Mouse (Mus musculus): ENCODE measurements around the gene Rbm20. TPM values are rescaled to one million over a fixed set of nuclear protein-coding genes. Genes with fewer than 3 reads are reported as not detected.
A peak's percentile ranks its signal among the peaks of the same experiment; 100 is the strongest.

The Rbm20 gene
- polyA plus RNA-seq, 1 experiment from 2014 or later, result 0.51 TPM

DNA sequence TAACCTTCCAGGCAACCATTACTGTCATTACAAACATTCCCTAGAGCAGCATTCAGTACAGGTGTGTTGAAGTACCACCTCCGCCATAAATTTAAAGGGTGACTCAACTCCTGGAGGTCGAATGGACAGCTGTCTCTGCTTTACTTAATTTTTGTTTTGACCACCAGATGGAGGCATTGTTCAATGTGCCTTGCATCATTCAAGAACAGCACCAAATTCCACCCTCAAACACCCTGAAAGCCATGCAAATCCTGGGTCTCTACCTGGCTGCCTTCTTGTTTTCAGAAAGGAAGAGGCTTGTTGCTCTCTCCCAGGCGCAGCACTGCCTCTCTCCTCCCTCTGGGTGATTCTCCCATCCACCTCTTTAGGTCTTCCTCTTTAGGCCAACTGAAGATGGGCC lies 91.4 kb downstream of the Rbm20 start:
- Histone ChIP-seq H3K4me3 (no peak overlapping the region), H3K4me2 (no peak overlapping the region), H3K27me3 (peaks cover 12% of the 10 kb centered on the region), H3K4me1 (replicated peaks) (no peaks in the 10 kb centered on the region), H3K27ac (no peak overlapping the region), H3K9ac (no peak overlapping the region), H3K36me3 (no peaks in the 10 kb centered on the region), H3K9me3 (no peaks in the 10 kb centered on the region)
- no peak for ATAC-seq (ENCODE audit: low FRiP score)
- 39% methylated on average over 3 of the region's 3 CpGs for WGBS

DNA sequence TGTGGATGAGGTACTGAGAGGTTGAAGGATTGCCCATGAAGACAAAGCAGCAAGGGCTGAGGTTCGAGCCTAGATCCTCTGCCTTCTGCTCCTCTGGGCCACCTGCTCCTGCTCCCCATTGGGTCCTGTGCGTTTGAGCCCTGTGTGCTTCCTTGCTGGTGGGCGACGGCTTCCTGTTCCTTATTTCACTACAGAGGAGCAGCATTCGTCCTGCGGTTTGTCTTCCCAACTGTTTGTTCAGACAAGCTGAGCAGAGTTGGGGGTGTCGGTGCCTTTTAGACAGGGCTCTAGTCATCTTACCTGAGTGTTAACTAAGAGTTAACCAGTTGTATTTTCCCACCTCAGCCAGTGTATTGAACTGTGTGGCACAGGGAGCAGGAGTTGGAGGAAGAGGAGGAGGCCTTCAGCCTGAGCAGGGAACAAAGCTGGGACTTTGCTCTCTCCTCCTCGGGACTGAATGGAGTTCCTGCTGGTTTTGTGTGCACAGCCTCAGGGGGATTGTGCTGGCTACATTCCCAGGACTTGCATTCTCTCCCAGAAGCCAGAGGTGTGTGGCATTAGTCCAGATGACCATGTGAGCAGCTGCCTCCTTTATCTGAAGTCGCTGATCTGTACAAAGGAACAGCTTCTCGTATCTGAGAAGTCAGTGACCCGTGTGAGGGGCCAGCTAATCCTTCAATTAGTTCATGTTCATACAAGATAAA lies 97.0 kb downstream of the Rbm20 start:
- Histone ChIP-seq H3K27me3 (peaks cover 14% of the 10 kb centered on the region), H3K9ac (no peak overlapping the region), H3K4me3 (no peak overlapping the region), H3K36me3 (no peaks in the 10 kb centered on the region), H3K4me1 (replicated peaks) (peaks cover 12% of the 10 kb centered on the region; the same call in 1 of the 2 replicates), H3K27ac (no peak overlapping the region), H3K9me3 (no peaks in the 10 kb centered on the region), H3K4me2 (no peak overlapping the region)
- WGBS, result 55% methylated on average over 11 of the region's 11 CpGs
- peak; percentile 76; the same call in 1 of the 2 replicates for ATAC-seq (ENCODE audit: low FRiP score)

DNA sequence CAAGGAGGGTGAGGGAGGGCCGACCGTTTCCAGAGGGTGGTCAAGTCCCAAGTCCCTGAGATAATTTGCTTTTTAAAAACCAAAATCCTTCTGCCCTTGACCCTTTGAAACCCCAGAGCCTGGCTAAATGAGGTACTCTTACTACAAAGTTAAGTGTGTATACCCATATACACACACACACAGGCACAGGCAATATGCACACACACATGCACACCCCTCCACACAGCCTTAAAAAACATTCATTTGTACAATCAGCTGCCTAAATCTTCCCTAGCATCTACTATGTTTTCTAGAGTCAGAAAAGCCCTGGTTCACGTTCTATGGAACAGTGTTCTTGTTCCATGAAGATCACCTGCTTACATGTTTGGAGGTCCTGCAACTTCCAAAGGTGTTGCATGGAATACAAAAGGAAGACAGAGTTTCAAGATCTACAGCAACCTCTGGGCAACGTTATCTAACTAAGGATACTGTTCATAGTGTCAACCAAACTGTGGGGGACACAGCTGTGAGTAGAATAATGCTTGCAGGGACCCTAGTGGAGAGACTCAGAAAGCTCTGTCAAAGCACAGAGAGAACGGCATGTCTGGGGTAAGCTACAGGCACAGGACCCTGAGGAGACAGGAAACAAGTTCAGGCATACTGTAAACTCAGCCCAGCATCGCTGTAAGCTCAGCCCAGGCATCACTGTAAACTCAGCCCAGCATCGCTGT lies 97.7 kb downstream of the Rbm20 start:
- Histone ChIP-seq H3K27me3 (peaks cover 14% of the 10 kb centered on the region), H3K4me1 (replicated peaks) (peaks cover 12% of the 10 kb centered on the region; the same call in 1 of the 2 replicates), H3K36me3 (no peaks in the 10 kb centered on the region), H3K4me3 (no peak overlapping the region), H3K4me2 (no peak overlapping the region), H3K9ac (no peak overlapping the region), H3K9me3 (no peaks in the 10 kb centered on the region), H3K27ac (no peak overlapping the region)
- no peak for ATAC-seq (ENCODE audit: low FRiP score)
- 56% methylated on average over 7 of the region's 7 CpGs for WGBS

DNA sequence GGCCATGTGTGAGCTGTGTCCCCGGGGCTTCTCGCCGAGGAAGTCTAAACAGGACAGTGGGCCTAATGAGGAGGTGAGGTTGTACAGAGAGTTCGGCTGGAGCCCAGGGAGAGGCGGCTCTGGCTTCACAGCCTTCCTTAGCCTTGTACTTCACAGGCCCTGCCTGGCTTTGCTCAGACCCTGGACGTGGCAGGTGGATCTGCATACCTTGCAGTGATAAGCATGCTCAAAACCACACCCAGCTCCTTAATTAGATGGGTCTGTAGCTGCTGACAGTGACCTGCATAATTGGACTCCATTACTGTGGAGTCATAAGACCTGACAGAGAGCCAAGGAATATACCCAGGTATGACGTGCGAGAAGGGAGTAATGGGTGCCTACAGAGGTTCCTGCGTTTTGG lies 102.3 kb downstream of the Rbm20 start:
- H3K27me3 ChIP-seq, result peaks cover 2% of the 10 kb centered on the region; the same call in 1 of the 2 replicates
- no peak for ATAC-seq (ENCODE audit: low FRiP score)
- no peak overlapping the region for H3K27ac ChIP-seq
- no peaks in the 10 kb centered on the region for H3K36me3 ChIP-seq
- no peak overlapping the region for H3K4me2 ChIP-seq
- no peaks in the 10 kb centered on the region for H3K9me3 ChIP-seq
- 89% methylated on average over 9 of the region's 9 CpGs for WGBS
- H3K4me1 ChIP-seq (replicated peaks), result peaks cover 3% of the 10 kb centered on the region; the same call in 1 of the 2 replicates
- no peak overlapping the region for H3K9ac ChIP-seq
- no peak overlapping the region for H3K4me3 ChIP-seq

DNA sequence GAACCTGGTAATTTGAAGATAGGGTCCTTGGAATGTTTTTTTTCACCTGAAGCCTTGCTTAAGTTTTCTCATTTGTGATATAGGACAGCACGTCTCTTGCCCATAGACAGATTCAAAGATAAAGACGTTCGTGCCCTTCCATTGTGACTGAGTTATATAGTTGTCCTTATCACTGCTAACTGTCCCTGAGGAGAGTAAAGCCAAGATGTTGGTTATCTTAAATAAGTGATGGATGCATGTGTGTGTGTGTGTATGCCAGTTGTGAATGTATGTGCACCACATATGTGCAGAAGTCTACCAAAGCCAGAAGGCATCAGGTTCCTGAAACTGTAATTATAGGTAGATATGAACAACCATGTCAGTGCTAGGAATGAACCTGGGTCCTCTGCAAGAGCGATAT lies 102.7 kb downstream of the Rbm20 start:
- Histone ChIP-seq H3K4me1 (replicated peaks) (no peaks in the 10 kb centered on the region), H3K9ac (no peak overlapping the region), H3K4me2 (no peak overlapping the region), H3K9me3 (no peaks in the 10 kb centered on the region), H3K27me3 (peaks cover 2% of the 10 kb centered on the region; the same call in 1 of the 2 replicates), H3K36me3 (no peaks in the 10 kb centered on the region), H3K4me3 (no peak overlapping the region), H3K27ac (no peak overlapping the region)
- no peak for ATAC-seq (ENCODE audit: low FRiP score)
- WGBS, result 95% methylated on average over 4 of the region's 4 CpGs

DNA sequence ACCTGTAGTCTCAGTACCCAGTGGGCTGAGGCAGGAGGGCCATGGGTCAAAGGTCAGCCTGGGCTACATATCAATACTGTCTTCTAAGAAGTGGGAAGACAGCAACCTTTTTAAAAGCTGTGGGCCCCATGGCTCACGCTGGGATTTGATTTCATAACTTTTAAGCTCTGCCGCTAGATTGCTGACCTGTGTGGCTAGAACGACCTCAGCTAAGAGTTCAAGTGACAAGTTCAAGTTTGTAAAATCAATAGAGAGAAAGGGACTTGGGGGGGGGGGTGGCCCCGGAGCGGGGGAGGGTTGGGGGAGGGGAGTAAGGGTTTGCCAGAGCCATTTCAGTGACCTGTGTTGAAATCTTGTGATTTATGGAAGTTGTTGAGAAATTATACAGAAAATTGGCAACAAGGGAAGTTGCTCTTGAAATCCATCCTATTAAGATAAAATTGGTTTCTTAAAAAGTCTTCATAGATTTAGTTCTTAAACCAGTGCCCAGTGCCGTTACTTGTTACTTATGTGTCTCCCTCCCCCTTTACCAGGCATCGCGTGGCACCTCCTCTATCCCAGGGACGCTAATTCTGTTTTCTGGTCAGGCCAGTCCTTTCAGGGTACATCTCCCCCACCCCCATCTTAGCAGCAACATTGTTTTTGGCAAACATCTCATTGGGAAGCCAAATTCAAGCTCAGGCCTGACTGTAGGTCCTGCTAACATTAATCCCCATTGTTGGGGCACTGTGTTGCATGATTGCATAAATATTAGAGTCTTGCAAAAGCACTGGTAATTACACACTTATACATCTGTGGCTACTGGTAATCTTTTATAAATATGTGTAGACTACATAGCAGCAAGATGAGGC lies 103.9 kb downstream of the Rbm20 start:
- H3K4me2 ChIP-seq, result no peak overlapping the region
- H3K36me3 ChIP-seq, result no peaks in the 10 kb centered on the region
- WGBS, result 75% methylated on average over 9 of the region's 9 CpGs
- H3K4me3 ChIP-seq, result no peak overlapping the region
- no peaks in the 10 kb centered on the region for H3K9me3 ChIP-seq
- no peak for ATAC-seq (ENCODE audit: low FRiP score)
- H3K9ac ChIP-seq, result no peak overlapping the region
- H3K4me1 ChIP-seq (replicated peaks), result no peaks in the 10 kb centered on the region
- H3K27me3 ChIP-seq, result peaks cover 2% of the 10 kb centered on the region; the same call in 1 of the 2 replicates
- no peak overlapping the region for H3K27ac ChIP-seq

DNA sequence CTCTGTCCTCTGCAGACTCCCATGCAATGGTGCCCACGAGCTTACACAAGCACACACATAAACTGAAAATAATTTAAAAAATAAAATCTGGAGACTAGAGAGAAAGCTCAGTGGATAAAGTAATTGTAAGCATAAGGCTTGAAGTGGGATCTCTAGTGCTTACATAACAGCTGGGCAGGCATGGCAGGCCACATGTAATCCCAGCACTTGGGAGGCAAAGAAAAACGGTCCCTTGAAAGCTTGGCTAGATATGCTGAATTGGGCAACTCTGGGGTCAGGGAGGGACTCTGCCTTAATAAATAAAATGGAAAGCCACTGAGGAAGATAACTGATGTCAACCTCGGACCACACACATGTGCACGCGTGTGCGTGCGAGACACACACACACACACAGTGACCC lies 104.7 kb downstream of the Rbm20 start:
- Histone ChIP-seq H3K4me3 (no peak overlapping the region), H3K9ac (no peak overlapping the region), H3K4me2 (no peak overlapping the region), H3K27me3 (peaks cover 2% of the 10 kb centered on the region; the same call in 1 of the 2 replicates), H3K4me1 (replicated peaks) (no peaks in the 10 kb centered on the region), H3K9me3 (no peaks in the 10 kb centered on the region), H3K36me3 (no peaks in the 10 kb centered on the region), H3K27ac (no peak overlapping the region)
- WGBS, result 92% methylated on average over 7 of the region's 7 CpGs
- no peak for ATAC-seq (ENCODE audit: low FRiP score)

DNA sequence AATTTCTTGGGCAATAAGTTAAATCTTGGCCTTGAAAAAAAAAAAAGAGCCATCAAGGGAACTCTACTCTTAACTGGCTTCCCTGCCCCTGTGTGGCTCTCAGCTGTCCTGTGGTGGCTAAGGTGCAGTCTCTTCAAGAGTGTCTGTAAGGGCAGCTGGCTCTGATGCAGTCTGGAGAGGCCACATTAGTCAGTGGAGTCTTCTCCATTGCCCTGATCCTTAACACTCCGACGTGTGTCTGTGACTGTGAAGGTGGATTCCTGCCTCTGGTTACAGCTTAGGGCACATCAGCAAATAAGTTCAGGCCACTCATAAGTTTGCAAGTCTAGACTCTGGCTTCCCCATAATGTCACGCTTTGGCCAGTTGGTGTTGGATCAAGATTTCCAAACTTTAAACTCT lies 108.2 kb downstream of the Rbm20 start:
- Histone ChIP-seq H3K9me3 (no peaks in the 10 kb centered on the region), H3K36me3 (no peaks in the 10 kb centered on the region), H3K27me3 (no peaks in the 10 kb centered on the region), H3K27ac (no peak overlapping the region), H3K9ac (no peak overlapping the region), H3K4me2 (no peak overlapping the region), H3K4me1 (replicated peaks) (no peaks in the 10 kb centered on the region), H3K4me3 (no peak overlapping the region)
- WGBS, result 94% methylated on average over 3 of the region's 3 CpGs
- no peak for ATAC-seq (ENCODE audit: low FRiP score)

DNA sequence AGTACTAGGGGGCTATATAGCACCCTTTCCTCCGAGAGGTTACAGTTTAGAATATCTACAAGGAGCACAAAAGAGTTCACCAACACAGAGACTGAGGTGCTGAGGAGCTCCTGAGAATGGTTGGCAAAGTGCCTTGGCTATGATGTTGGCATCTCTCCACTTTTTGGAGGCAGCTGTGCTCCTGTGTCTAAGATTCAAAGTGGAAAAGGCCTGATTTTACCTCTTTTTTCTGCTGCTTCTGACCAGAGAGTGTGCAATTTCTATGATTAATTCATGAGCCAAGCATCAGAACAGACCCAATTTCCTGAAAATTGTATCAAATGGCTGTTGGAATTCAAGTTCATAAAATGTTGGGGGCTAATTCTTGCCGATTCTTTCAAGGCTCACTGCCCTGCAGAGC lies 109.1 kb downstream of the Rbm20 start:
- no peak for ATAC-seq (ENCODE audit: low FRiP score)
- Histone ChIP-seq H3K27me3 (no peaks in the 10 kb centered on the region), H3K4me1 (replicated peaks) (no peaks in the 10 kb centered on the region), H3K4me2 (no peak overlapping the region), H3K4me3 (no peak overlapping the region), H3K27ac (no peak overlapping the region), H3K36me3 (no peaks in the 10 kb centered on the region), H3K9ac (no peak overlapping the region), H3K9me3 (no peaks in the 10 kb centered on the region)
- WGBS, result 58% methylated on average over 2 of the region's 2 CpGs

DNA sequence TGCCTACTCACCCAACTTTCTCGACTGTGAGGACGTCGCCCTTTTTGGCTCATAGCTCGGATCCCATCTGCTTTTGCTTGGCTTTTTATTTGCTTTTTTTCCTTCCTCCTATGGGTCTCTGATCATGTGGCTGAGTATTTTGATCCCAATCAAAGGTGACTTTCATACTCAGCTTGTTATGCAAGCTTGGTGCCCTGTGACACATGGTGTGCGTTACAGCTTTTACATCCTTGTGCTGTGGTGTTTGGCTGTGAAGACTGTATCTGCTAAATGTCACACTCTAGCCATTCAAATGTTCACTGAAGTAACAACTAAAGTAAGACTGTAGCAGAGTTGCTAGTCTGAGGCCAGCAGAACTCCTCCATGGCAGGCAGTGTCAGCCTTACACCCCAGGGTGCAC lies 109.7 kb downstream of the Rbm20 start:
- no peaks in the 10 kb centered on the region for H3K36me3 ChIP-seq
- ATAC-seq (ENCODE audit: low FRiP score), result no peak
- no peak overlapping the region for H3K4me2 ChIP-seq
- H3K27ac ChIP-seq, result no peak overlapping the region
- no peaks in the 10 kb centered on the region for H3K9me3 ChIP-seq
- no peaks in the 10 kb centered on the region for H3K4me1 ChIP-seq (replicated peaks)
- no peak overlapping the region for H3K9ac ChIP-seq
- H3K27me3 ChIP-seq, result no peaks in the 10 kb centered on the region
- 72% methylated on average over 5 of the region's 5 CpGs for WGBS
- no peak overlapping the region for H3K4me3 ChIP-seq

DNA sequence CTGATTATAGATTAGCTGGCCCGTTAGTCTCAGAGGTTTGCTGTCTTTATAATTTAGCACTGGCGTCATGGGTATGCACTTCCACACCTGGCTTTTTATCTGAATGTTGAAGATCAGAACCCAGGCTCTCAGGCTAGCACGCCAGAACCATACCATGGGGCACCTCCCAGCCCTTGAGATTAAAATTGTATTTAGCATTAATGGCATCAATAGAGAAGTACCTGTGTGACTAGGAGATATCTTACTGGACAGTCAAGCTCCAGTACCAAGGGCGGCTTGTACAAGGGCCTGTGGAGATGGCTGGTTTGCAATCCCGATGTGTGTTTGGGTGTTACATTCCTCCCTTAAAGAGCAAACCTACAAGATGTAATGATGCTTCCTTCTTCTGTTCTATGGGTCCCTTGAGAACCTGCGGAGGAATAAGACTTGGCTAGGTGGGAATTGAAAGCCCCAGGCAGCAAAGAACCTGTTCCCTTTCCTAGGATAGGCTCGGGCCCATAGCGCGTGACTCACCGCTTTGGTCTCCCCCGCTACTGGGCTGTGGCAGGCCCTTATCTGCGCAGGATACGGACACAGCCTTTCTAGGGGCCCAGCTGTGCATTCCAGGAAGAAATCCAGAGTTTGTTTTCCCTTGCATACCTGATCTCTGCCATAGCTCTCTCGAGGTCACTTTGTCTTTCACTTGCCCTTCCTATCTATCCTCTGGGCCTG lies 111.7 kb downstream of the Rbm20 start:
- no peaks in the 10 kb centered on the region for H3K9me3 ChIP-seq
- no peaks in the 10 kb centered on the region for H3K27me3 ChIP-seq
- no peak overlapping the region for H3K4me2 ChIP-seq
- WGBS, result 84% methylated on average over 14 of the region's 14 CpGs
- H3K9ac ChIP-seq, result no peak overlapping the region
- H3K4me1 ChIP-seq (replicated peaks), result no peaks in the 10 kb centered on the region
- H3K4me3 ChIP-seq, result no peak overlapping the region
- H3K27ac ChIP-seq, result no peak overlapping the region
- no peak for ATAC-seq (ENCODE audit: low FRiP score)
- no peaks in the 10 kb centered on the region for H3K36me3 ChIP-seq

DNA sequence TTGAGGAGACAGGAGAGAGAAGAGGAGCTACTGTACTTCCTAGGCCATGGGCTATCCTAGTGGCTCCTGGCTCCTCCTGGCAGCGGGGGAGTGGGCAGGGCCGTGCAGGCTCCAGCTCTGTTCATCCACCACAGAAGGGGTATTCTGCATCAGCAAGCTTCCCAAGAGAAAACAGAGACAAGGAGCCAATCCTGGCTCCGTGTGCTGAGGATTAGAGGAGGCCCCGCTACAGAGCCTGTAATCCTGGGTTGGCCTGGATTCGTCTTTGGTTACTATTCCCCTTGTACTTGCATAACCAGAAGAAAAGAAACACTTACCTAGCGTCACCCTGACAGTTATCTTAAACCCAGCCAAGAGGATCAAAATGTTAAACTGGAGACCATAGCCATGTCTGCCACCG lies 112.5 kb downstream of the Rbm20 start:
- Histone ChIP-seq H3K9me3 (no peaks in the 10 kb centered on the region), H3K9ac (no peak overlapping the region), H3K36me3 (no peaks in the 10 kb centered on the region), H3K4me1 (replicated peaks) (no peaks in the 10 kb centered on the region), H3K27me3 (no peaks in the 10 kb centered on the region), H3K4me3 (no peak overlapping the region), H3K27ac (no peak overlapping the region), H3K4me2 (no peak overlapping the region)
- no peak for ATAC-seq (ENCODE audit: low FRiP score)
- WGBS, result 84% methylated on average over 7 of the region's 7 CpGs

Measured in hindbrain, embryonic 13.5 days (tissue).